Mouse (Mus musculus): ENCODE measurements at regions not wholly inside any gene's neighbourhood (a gene's known extent, or its start where the extent isn't known, plus 50 kb on each side); places are given as distances from the start of the nearest gene placed in this dataset.
"Not testable (repeated sequence)": the region's sequence is repeated elsewhere in the genome, so short reads cannot be mapped to it uniquely, and the experiment has no call there.

DNA sequence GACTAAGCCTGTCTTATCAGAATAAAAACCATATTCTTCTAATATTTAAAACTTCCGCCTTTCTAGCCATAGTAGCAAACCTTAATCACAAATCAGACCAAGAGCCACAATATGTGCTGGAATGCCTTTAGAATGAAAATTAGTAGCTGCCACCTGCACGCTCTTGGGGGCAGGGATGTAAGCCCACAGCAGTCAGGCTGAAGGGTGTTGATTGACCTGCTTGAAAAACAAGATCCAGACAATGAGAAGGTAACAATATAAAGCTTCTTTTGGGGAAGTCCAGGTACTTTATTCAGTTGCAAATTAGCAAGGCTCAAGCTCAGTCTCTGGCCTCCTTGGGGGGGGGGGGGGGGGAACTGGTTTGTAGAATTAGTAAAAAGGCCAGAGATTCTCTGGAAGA is 222.3 kb upstream of the Ell2 start:
- DNase-seq = not testable (repeated sequence)

DNA sequence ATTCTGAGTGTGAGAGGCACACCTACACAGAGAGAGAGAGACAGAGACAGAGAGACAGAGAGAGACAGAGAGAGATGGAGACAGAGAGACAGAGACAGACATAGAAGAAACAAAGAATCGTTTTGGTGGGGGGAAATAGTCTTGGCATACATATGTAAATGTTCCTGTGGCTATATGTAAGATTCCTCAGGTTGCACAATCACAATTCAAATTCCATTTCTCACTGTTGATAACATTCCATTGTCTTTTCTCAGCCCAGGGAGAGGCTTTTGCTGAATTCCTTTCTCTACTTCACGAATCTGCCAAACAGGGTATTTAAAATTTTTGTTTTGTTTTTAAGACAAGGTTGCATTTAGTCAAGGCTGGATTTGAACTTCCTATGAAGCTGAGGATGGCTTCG is 205.0 kb upstream of the Ell2 start:
- DNase-seq = no peak

DNA sequence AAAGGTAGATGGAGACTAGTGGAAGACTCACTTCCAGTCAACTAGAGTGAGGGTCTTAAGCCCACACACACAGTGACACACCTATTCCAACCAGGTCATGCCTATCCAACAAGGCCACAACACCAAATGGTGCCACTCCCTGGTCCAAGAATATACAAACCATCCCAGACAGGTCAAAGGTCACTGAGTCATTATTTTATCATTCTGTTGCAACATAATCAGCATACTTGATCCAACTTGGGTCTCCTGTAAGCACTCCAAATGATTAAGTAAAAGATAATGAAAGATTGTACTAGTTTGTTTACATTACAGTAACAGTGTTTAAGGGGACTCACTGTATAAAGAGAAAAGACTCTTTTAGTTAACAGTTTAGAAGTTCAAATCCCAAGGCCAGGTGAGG is 203.2 kb upstream of the Ell2 start:
- no peak for DNase-seq

DNA sequence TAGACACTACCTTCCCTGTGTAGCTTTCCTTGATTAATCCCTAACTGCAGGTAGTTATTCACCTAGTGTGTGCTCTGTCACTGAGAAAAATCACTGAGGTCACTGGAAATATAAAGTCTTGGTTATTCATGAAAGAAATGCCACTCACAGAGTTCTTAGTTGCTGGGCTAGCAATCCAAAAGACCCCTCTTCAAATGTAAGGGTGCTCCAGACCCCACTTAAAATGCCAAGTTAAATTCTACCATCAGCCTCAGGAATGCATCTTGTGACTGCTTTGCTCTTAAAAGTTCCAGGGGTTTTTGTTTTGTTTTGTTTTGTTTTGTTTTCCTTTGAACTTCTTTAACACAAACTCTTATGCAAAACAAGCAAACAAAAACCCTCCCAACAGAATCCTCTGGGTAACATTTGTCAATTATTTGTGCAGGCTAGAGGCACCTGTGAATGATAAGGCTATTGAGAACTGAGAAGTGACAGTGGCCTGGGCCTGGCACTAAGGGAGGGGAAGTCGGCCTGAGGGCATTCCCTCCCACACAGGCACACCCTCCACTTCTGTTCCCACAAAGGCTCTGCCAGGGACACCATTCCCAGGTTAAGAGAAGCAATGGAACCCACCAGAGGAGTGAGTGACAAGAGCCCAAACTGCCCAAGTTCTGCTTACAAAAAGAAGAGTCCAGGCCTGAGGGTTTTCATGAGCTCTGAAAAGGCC is 192.1 kb upstream of the Ell2 start:
- DNase-seq = no peak

DNA sequence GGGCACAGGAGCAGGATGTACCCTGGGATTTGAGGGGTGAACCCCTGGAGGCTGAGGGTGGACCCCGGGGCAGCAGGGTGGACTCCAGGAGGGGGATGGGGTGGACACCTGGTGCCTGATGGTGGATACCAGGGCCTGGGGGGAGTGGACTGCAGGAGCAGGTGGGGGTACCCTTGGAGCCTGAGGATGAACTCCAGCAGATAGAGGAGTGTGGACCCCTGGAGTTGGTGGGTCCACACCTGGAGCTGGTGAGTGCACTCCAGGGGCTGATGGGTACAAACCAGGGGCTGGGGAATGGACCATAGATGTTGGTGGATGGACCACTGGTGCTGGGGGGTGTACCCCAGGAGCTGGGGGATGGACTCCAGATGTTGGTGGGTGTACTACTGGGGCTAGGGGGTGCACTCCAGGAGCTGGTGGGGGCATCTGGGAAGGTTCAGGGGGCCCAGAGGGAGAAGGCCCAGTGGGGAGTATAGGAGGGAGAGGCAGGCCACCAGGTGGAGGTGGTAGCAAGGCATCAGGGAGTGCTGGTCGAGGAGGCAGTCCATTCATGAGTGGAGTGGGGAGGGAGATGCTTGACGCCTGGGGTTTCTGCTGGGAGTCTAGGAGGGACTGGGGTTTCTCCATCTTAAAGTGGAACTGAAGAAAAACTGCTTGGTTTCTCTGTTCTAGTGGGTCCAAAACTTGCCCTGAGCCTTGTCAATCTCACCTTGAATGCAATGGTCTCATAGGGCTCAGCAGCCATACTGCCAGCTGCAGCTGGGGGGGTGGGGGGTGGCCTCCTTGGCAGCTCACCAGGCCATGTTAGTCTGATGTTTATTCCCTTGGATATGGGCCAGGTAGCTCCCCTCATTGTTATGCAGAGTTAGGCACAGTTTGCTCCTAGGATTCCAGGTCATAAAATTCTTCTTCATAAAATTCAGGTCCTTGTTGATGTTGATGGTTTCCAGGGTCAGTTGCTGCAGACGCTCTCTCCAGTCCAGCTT is 183.0 kb upstream of the Ell2 start:
- peak in 1 of 2 experiments; percentile 30 for DNase-seq

DNA sequence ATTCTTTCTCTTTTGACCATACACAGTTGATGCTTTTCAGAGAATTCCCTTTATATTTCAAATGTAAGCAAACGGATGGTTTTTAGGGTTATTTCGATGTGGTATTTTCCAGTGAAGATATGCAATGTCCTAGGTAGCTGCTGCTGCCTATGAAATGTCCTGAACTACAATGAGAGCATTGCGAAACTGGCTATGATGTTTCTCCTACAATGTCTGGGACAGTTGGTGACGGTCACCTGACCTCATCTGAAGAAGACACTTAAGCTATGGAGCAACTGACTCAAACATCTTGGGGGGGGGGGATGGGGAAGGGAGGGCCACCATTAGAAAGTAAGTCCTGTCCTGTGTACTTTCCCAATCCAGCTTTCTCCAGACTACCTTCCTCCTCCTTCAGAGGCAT is 182.1 kb upstream of the Ell2 start:
- DNase-seq = no peak

DNA sequence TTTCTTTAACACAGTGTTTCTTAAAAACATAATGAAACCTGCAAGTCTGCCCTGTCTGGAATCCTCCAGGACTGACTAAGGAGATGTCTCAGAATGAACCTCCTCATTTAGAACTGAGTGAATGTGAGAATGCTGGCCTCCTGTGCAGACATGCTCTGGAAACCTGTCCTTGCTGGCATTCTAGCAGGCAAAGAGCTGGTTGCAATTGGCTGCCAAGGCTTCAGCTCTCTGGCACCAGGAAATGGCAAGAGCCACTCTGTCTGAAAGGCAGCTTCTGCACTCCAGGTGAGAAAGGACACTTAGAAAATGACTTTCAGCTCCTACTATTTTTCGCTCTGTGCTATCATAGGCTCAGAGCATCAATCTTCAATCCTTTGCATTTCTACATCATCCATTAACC is 175.0 kb upstream of the Ell2 start:
- no peak for DNase-seq

DNA sequence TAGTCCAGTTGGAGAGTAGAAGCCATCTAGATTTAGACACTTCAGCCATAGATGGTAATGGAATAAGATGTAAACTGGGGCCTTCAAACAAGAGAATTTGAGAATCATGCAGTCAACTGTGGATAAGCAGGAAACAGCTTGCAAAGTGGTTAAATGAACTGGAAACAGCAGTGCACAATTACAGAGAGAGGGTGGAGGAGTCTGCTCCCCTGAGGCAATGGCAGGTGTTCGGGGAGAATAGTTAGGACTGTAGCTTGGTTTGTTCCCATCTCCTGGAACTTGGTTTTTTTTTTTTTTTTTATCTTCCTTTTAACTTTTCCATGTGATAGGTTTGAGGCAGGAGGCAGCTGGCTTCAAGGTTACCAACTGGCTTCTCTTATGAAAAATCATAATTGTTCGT is 165.1 kb upstream of the Ell2 start:
- peak in 1 of 2 experiments; percentile 30 for DNase-seq

DNA sequence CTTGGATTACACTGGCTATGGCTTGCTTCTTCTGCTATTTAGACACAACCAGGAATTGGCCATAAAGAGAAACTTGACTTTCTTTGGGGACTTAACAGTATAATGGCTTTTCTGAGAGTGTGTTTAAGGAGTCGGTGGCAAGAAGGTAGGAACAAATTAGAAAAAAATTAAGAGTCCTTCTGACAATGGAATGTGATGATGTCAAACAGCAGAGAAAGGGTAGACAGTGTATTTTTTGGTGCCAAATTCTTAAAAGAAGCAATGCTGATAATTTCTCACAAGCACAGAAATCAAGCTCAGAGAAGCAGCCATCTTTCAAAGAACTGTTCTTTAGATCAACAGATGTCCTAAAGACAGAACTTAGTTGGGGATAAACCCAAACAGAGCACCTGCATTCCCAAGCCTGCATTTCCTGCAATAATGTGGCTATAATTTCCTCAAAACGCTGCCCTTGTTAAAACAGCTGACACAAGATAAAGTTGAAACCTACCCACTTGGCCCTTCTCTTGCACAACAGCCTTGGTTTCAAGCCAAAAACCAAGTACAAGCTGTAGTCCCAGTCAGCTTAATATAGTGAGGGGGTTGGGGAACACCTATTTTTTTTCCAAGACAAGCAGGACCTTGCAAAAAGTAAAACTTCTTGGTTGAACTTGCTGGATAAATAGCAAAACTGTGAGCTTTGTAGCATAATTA is 164.2 kb upstream of the Ell2 start:
- peak; percentile 57 to 75 for DNase-seq

DNA sequence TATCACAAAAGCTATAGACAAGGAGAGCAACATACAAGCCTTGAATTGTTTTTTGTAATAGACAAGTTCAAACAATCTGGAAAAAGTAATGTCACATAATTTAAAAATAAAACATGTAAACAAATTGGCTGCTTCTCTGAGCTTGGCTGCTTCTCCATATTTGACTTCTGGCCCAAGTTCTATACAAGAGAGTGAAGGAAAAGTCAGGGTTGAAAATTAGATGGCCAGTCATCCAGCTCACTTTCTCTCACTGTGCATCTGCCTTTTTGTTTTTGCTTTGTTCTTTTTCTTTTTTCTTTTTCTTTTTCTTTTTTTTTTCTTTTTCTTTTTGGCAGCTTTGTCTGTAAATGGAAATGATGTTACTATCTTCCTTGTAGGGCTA is 163.6 kb upstream of the Ell2 start:
- DNase-seq = no peak

DNA sequence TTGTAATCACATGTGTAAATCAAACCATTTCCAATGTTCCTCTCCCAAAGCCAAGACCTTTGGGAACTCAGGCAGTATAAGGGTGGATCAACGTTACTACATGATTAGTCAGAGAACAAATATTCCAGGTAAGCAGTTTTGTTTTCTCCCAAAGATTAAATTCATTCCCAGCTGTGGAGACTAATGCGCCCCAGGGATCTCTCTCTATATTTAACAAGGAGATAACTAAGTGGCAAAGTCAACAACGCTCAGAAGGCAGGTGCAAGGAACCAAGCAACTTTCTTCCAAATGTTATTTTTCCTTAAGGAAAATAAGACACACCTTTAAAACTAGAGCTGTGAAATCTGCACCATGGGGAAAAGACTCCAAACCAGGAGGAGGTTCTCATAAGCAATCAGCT is 163.0 kb upstream of the Ell2 start:
- no peak for DNase-seq

DNA sequence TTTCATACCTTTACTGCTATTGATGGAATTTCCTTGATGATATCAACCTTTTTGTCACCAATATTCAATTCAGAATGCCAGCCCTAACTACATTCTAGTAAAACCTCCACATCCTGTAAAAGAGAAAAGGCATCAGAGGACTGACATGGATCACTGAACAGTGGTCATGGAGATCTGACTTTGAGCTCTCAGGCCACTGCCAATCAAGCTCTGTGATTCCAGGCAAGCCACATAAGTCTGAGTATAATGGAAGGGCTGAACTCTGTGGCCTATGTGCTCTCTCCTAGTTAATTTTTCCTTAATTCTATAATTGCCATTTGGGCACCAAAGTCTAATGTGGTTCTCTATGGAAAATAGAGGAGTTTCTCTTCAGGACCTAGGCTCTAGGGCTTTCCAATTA is 161.8 kb upstream of the Ell2 start:
- peak; percentile 28 to 72 for DNase-seq

DNA sequence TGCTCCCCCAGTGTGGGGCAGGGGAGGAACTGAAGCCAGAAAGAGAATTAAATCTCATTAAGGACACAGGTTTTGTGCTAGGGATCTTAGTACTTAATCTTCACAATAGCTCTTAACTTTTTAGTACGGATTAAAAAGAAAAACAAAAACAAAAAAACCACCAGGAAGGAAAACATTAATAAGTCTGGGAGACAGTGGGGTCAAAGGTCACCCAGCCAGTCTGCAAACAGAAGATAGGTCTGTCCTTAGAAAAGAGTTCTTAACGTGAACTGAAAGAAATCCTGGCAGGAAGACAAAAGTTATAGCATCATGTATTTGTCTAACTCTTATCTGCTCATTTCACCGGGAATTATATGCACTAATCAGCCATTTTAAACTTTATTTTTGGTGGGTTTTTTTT is 158.8 kb upstream of the Ell2 start:
- DNase-seq = peak; percentile 67 to 74

DNA sequence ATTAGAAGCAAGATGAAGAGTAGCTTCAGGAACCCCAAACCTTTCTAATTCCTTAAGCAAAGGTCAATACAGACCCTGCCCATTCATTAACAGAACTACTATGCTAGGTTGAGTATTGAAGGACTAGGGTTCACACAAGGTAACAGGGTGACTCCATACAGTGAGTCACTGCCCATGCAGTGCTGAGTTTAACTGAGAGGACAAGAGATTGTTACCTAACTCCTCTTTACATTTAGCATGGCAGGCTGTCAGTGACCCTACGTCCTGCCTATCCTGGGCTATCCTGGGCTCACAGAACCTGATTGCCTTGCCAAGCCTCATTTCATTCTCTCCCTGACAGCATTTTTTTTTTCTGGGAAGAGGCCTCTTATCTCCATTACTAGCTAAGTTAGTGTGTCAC is 127.6 kb upstream of the Ell2 start:
- no peak for DNase-seq

DNA sequence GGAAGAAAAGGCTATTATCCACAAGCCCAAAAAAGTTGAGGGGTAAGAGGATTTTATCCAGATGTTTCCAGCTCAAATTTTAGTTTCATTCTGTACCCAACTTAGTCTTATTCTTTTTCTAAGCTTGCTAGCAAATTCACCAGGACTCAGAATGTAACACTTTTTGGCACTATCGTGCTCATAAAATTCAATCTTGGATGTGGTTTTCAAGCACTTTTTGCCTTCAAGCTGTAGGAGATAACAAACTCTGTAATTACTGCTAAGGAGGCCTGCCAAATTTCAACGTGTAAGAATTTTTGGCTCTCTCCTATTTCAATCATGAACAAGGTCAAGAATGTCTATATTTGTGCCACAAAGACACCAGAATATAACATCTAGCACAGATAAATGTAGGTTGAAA is 115.7 kb upstream of the Ell2 start:
- DNase-seq = no peak

DNA sequence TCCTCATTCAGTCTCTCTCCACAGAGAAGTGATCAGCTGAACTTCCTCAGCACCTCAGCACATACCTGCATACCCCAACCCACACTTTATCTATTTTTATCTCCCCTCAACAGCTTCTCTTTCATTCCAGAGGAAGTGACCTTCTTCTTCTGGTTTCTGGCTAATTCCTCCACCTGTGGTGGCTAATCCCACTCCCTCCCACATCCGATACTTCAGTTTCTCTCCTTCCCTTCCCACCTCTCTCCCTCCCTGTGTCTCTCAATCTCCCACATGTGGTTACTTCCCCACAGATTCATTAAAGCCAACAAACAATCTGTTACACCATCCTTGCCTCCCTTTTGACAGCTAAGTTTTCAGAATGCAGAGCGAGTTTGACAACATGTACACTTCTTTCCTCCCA is 109.7 kb upstream of the Ell2 start:
- no peak for DNase-seq

DNA sequence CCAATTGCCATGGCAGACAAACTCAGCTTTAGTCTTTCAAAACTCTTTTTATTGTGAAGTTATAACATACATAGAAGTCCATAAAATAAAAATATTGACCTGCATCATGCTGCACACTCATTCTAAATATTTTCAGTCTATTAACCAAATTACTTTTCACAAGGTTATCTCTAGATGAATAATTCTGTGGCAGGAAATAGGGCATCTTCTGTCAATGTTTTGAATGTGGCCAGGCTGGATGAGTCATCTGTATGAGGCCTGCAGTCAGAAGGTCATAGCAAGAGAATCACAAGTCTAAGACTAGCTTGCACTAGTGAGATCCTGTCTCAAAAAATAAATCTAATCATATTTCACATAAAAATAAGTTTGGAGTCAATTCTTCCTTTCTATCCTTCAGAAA is 108.4 kb upstream of the Ell2 start:
- no peak for DNase-seq

DNA sequence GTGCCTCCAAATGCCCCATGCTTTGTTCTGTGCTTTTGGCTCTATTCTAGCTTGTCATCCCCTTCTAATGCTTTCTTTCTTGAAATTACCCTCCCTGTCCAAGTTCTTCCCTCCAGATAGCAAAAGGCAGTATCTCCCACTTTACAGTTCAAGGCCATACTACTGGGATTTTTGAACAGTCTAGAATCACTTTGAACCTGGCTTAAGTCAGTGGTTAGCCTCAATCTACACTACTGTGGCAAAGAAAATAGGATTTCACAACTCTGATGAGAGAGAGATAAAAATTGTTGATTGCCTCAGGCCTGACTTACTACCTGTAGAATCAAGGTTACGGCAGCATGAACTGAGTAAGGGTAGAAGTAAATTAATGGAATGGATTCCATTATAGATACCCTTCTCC is 107.9 kb upstream of the Ell2 start:
- DNase-seq = no peak

DNA sequence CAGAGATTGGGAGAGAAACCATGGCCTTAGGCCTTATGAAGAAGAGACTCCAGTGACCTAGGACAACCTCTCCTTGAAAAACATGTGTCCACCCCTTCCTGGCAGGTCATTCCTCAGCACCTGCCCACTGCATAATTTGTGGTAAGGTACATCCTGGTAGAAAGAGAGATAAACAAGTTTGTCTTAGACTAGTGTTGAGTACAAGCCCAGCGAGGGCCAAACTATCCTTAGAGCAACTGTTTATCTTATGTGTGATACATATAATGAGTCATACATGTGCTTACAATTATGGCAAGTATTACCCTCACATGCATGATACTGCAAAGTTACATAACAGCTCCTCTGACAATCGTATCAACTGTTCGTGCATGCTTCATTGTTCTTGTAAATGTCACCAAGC is 83.3 kb upstream of the Ell2 start:
- no peak for DNase-seq

DNA sequence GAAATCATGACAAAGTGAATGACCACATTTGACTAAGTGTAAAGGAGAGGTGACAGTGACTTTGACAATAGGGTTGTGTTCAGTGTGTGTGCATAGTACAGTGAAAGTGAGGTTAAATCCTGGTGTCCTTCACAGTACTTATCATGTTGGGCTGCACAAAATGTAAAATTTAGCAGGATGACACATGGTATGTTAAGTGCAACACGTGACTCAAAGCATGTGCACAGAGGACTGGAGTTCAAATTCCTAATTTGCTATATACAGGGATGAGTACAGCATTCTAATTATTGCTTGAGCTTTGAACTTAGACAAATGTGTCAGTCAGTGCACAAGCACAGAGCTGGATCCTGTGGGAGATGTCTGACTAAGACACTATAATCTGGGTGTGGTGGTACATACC is 79.2 kb upstream of the Ell2 start:
- DNase-seq = no peak

DNA sequence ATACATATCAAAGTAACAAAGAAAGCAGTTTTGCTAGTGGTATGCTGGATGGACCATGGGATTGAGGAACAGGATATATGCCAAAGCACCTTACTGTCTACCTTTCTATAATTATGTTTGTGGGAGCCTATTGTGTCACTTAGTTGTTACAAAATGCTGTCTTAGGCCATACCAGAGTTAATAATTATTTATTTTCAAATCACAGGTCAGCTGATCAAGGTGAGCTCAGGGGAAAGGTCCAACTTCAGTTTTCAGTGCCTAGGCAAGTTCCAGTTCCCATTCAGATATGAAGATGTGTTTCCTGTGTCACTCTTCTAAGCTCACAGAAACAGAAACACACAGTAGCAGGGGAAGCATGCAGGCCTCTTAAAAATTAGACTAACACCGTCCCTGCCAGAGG is 75.5 kb upstream of the Ell2 start:
- DNase-seq = no peak

DNA sequence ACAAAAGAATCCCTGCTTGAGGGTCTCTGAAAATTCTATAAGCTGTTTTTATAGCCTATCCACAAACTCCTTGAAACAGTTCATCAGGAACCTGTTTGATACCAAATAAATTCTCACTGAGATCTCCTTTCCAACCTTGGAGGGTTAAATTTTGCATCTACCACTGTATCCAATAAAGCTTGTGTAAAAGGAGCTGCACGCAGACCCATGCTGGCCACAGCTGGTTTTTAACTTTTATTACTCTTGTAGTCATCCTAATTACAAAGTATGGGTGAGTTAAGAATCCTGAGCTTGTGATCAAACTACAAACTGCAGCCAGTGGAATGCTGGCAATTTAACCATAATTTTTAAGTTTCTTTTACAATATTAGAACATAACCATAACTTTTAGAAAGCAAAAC is 59.0 kb upstream of the Ell2 start:
- DNase-seq = no peak

DNA sequence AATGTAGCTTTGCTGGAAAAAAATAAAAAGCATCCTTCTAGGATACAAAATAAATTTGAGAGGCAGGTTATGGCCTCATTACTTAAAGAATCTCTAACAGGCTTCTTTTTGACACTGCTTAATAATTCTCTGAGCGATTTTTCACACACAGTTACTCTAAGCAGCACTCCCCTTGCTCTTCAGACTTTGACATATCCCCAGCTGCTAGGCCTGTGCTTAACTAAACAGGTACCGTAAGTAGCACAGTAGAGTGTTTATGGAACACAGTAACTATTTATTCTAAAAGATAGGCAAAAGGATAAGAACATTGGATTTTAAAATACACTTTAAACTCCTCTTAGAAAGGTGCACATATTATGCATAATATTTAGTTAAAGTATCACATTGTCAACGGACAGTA is 54.6 kb upstream of the Ell2 start:
- DNase-seq = peak in 1 of 2 experiments; percentile 37

DNA sequence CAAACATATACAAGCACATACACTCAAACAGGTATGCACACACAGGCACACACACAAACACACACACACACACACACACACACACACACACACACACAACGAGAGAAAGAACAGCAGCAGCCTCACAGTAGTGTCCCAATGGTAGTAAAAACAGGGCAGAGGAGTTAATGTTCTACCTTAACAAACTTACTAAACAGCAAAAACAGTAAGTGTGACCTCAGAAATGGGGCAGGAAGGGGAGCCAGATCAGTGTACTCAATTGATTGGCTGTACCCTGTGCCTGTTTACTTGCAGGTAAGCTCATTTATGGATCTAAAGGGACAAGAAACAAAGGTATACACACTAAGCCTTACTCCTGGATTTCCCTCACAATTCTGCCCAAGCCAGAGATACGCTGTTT is 53.6 kb upstream of the Ell2 start:
- DNase-seq = peak; percentile 7 to 38

All from kidney, postnatal 25 days (tissue).